Mouse (Mus musculus) stomach, embryonic 16.5 days (tissue): ENCODE data around the gene Cyp3a44. TPM values are rescaled to one million over a fixed set of nuclear protein-coding genes. Genes with fewer than 3 reads are reported as not detected.
"Not testable (repeated sequence)": the region's sequence is repeated elsewhere in the genome, so short reads cannot be mapped to it uniquely, and the experiment has no call there.

Source experiments
- ATAC-seq: fragments of 200-750 bp; cut with Nextera tagmentation; 2 replicates; pipeline ENCODE4 v1.8.0; 2017; ENCODE audit warnings: moderate number of reproducible peaks, moderate TSS enrichment; ENCODE audit not compliant: insufficient read depth, low FRiP score
- H3K27ac ChIP-seq: fragments of 300-500 bp; sonication (generic); 2 replicates; pipeline ENCODE4 v1.5.1; 2014; ENCODE audit warnings: low read length
- H3K27me3 ChIP-seq: fragments of 300-500 bp; sonication (generic); 2 replicates; pipeline ENCODE4 v1.6.1; 2014; ENCODE audit warnings: low read length, control low read depth, mixed read lengths; ENCODE audit not compliant: control insufficient read depth, insufficient read depth
- H3K36me3 ChIP-seq: fragments of 300-500 bp; sonication (generic); 2 replicates; pipeline ENCODE4 v1.6.1; 2014; ENCODE audit warnings: low read length; ENCODE audit not compliant: control insufficient read depth, insufficient read depth
- H3K4me1 ChIP-seq: fragments of 300-500 bp; sonication (generic); 2 replicates; pipeline ENCODE4 v1.6.1; 2014; ENCODE audit warnings: low read length, control low read depth, mixed read lengths; ENCODE audit not compliant: control insufficient read depth, insufficient read depth
- H3K4me2 ChIP-seq: fragments of 300-500 bp; sonication (generic); 2 replicates; pipeline ENCODE4 v1.6.1; 2014; ENCODE audit warnings: low read depth, low read length, mixed read lengths
- H3K4me3 ChIP-seq: fragments of 300-500 bp; sonication (generic); replicated peaks from 2 replicates; pipeline ENCODE4 v1.5.1; 2014; ENCODE audit warnings: mild to moderate bottlenecking, low read length
- H3K9ac ChIP-seq: fragments of 300-500 bp; sonication (generic); 2 replicates; pipeline ENCODE4 v1.6.1; 2014; ENCODE audit warnings: low read length
- H3K9me3 ChIP-seq: fragments of 300-500 bp; sonication (generic); replicated peaks from 2 replicates; pipeline ENCODE4 v1.6.1; 2016; ENCODE audit warnings: low read length, control low read depth; ENCODE audit not compliant: control insufficient read depth
- WGBS: fragments of 180-500 bp; shearing (Covaris S2); extraction: QIAGEN DNeasy Blood & Tissue Kit; methylation state at CpG from one replicate; pipeline ENCODE4 v1.1.7; 2014; 5-methylcytosine and 5-hydroxymethylcytosine counted together
- polyA plus RNA-seq: library from polyadenylated mRNA; unstranded; fragments of >200 nt; fragmentation: Nextera tagmentation; extraction: Ambion mirVana; gene quantifications from 2 replicates; pipeline ENCODE4 v1.2.1, GENCODE M21; 2015

Cyp3a44 gene
- not detected in 2 replicates for polyA plus RNA-seq

- H3K4me1 ChIP-seq, ATAC-seq, H3K9ac ChIP-seq, H3K27ac ChIP-seq, H3K4me3 ChIP-seq, H3K9me3 ChIP-seq, H3K4me2 ChIP-seq, H3K36me3 ChIP-seq, H3K27me3 ChIP-seq: not testable (repeated sequence)
- WGBS: 60% methylated on average over 2 of the region's 2 CpGs
These were observed at the start of gene Cyp3a44 for GRCm38 (mm10) chr5:145805796-145806195. Cyp3a44 (minus strand) TSS chr5:145805874.

- H3K4me1 ChIP-seq, H3K9me3 ChIP-seq, H3K4me3 ChIP-seq, H3K27me3 ChIP-seq, H3K27ac ChIP-seq, H3K36me3 ChIP-seq, H3K9ac ChIP-seq, ATAC-seq, H3K4me2 ChIP-seq: not testable (repeated sequence)
These were observed 5.4 kb downstream of the Cyp3a44 start for GRCm38 (mm10) chr5:145800229-145800628.

GRCm38 (mm10) chr5:145793232-145793631 lies 12.4 kb downstream of the Cyp3a44 start:
- H3K27ac ChIP-seq, H3K4me2 ChIP-seq, H3K27me3 ChIP-seq, H3K9me3 ChIP-seq, H3K9ac ChIP-seq, H3K4me1 ChIP-seq, H3K4me3 ChIP-seq, ATAC-seq, H3K36me3 ChIP-seq: not testable (repeated sequence)

- H3K36me3 ChIP-seq, H3K4me3 ChIP-seq, H3K4me2 ChIP-seq, H3K9me3 ChIP-seq, H3K27me3 ChIP-seq, H3K4me1 ChIP-seq, H3K27ac ChIP-seq, ATAC-seq, H3K9ac ChIP-seq: not testable (repeated sequence)
- 67% methylated on average over 3 of the region's 3 CpGs for WGBS
These were observed 68.2 kb downstream of the Cyp3a44 start for GRCm38 (mm10) chr5:145737512-145737911.

Other genes starting within 250 kb of the Cyp3a44 start
- not detected in 2 replicates for gene Cyp3a41b, start 221.1 kb downstream of the Cyp3a44 start, polyA plus RNA-seq
- gene Cyp3a41a, start 85.7 kb downstream of the Cyp3a44 start, polyA plus RNA-seq: not detected in 2 replicates
- gene Cyp3a11, start 74.1 kb upstream of the Cyp3a44 start, polyA plus RNA-seq: 1.2 and 1.6 TPM in 2 replicates
- gene Cyp3a25, start 203.7 kb upstream of the Cyp3a44 start, polyA plus RNA-seq: 0.13 TPM in 1 of 2 replicates, not detected in the other